22 mouse cellular contexts compared by ENCODE assay signal in the genomic region with DNA sequence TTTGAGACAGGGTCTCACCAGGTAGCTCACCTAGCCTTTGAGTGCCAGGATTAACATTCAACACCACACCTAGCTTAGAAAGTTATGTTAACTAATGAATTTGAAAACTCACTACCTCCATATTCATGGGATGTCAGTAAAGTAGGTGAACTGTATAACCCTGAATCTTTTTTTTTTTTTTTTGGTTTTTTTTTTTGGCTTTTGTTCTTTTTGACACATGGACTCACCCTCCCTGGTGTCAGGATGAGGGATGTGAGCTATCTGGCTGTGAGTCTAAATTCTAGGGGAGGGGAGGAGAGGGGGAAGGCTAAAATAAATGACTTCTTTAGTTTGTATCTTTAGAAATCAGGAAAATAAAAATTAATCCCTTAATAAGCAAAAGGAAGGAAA.
"Had no signal": no experiment of that assay in that cellular context is flagged by ENCODE, and none has a peak within 500 bp of the region (broad histone marks: within the 10 kb centered on the region; RNA-seq: fewer than 3 reads in every experiment).

No protein-coding gene starts in this region.

- H3K9me3 ChIP-seq: heart, embryonic 12.5 days; hindbrain, embryonic 13.5 days; hindbrain, embryonic 15.5 days; kidney, embryonic 15.5 days; limb, embryonic 13.5 days; limb, embryonic 15.5 days had no signal

- H3K27ac ChIP-seq: heart, adult 2 months; hindbrain, embryonic 13.5 days; hindbrain, embryonic 15.5 days; hindbrain, postnatal 0 days; kidney, embryonic 15.5 days; kidney, postnatal 0 days; limb, embryonic 13.5 days; limb, embryonic 15.5 days; liver, embryonic 14.5 days had no signal

- H3K9ac ChIP-seq: hindbrain, embryonic 13.5 days; hindbrain, embryonic 15.5 days; kidney, embryonic 15.5 days; limb, embryonic 13.5 days; limb, embryonic 15.5 days; liver, embryonic 14.5 days had no signal

- H3K4me2 ChIP-seq: hindbrain, embryonic 13.5 days; hindbrain, embryonic 15.5 days; kidney, embryonic 15.5 days; limb, embryonic 13.5 days; limb, embryonic 15.5 days had no signal

- H3K27me3 ChIP-seq: heart, embryonic 12.5 days; hindbrain, embryonic 13.5 days; hindbrain, embryonic 15.5 days; kidney, embryonic 15.5 days; limb, embryonic 13.5 days; limb, embryonic 15.5 days had no signal

- H3K4me1 ChIP-seq: hindbrain, embryonic 13.5 days; hindbrain, embryonic 15.5 days; kidney, embryonic 15.5 days; limb, embryonic 13.5 days; limb, embryonic 15.5 days had no signal

- DNase-seq: gastrocnemius, postnatal 14 days; gastrocnemius, postnatal 36 days; heart, adult 2 months; heart, postnatal 10 days; kidney, adult 11 months; kidney, adult 2 months; kidney, adult 9 months; kidney, postnatal 14 days; kidney, postnatal 36 days; layer of hippocampus, adult 9-11 months; layer of hippocampus, postnatal 36 days; left cerebral cortex, postnatal 4 days had no signal

- H3K4me3 ChIP-seq: heart, adult 2 months; heart, embryonic 12.5 days; hindbrain, embryonic 13.5 days; hindbrain, embryonic 15.5 days; kidney, embryonic 15.5 days; limb, embryonic 13.5 days; limb, embryonic 15.5 days had no signal

- ATAC-seq: hindbrain, postnatal 0 days; intestine, embryonic 16.5 days had no signal
